In the genomic region with DNA sequence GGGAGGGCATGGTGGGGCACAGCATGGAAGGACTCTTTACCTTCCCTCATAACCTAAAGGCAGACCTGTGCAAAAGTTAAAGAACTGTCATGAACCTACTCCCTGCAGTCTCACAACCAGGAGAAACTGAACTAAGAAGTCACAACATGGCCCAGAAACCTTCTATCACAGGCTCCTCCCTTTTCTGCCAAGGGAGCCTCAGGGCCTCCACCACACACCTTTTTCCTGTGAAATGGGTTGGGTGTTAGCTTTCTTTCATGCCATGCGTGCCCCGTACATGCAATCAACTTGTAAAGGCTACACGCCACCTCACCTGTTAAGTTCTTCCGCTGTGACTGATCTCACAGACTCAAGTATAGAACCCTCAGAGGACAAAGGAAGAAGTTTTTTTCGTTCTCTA, we compare ENCODE assay signal across 18 mouse cellular contexts. TPM values are rescaled to one million over a fixed set of nuclear protein-coding genes. Genes with fewer than 3 reads are reported as not detected.
A peak's percentile ranks its signal among the peaks of the same experiment; 100 is the strongest.
DNase-seq lines count a peak whose midpoint lies in the region; ATAC-seq and TF ChIP-seq lines count a peak whose summit lies in the region.
"Had no signal": no experiment of that assay in that cellular context is flagged by ENCODE, and none has a peak within 500 bp of the region (broad histone marks: within the 10 kb centered on the region; RNA-seq: fewer than 3 reads in every experiment).

No protein-coding gene starts in this region.

- TF ChIP-seq CTCF in kidney, adult 2 months (conservative IDR thresholded peaks at IDR 0.05; ENCODE audit: insufficient read depth, insufficient read length, low read depth, low read length): no peak

- DNase-seq in kidney, adult 2 months: no peak
- DNase-seq in layer of hippocampus, adult 8-10 months (ENCODE audit: low spot score in 2 of 2): no peak
- DNase-seq: cerebellum, adult 11-12 months; forebrain, postnatal 0 days; gastrocnemius, postnatal 36 days; thymus, adult 18-20 months had no signal

- TF ChIP-seq POLR2A in kidney, adult 2 months (IDR thresholded peaks at IDR 0.05; ENCODE audit: low read depth, low read length): no peak

- no peak overlapping the region for H3K9ac ChIP-seq in kidney, embryonic 14.5 days (ENCODE audit: low read depth, low read length)
- H3K9ac ChIP-seq in liver, embryonic 15.5 days: peak overlapping the region; percentile 39; the same call in 1 of the 2 replicates
- H3K9ac ChIP-seq in forebrain, embryonic 16.5 days (replicated peaks; ENCODE audit: low read depth, low read length): no peak overlapping the region
- H3K9ac ChIP-seq: embryonic facial prominence, embryonic 15.5 days; forebrain, postnatal 0 days; hindbrain, embryonic 12.5 days; limb, embryonic 12.5 days; neural tube, embryonic 15.5 days had no signal

- H3K9me3 ChIP-seq in kidney, embryonic 14.5 days (ENCODE audit: control insufficient read depth, low read length): no peaks in the 10 kb centered on the region
- H3K9me3 ChIP-seq in liver, embryonic 15.5 days (replicated peaks): no peaks in the 10 kb centered on the region
- no peaks in the 10 kb centered on the region for H3K9me3 ChIP-seq in forebrain, embryonic 16.5 days (ENCODE audit: control insufficient read depth, low read length)
- H3K9me3 ChIP-seq: embryonic facial prominence, embryonic 15.5 days; hindbrain, embryonic 12.5 days; limb, embryonic 12.5 days; neural tube, embryonic 15.5 days had no signal

- no peaks in the 10 kb centered on the region for H3K27me3 ChIP-seq in kidney, adult 2 months (replicated peaks; ENCODE audit: control insufficient read depth, insufficient read depth, low read length)
- no peaks in the 10 kb centered on the region for H3K27me3 ChIP-seq in kidney, embryonic 14.5 days (ENCODE audit: control insufficient read depth, insufficient read depth, low read length)
- H3K27me3 ChIP-seq in liver, embryonic 15.5 days: no peaks in the 10 kb centered on the region
- no peaks in the 10 kb centered on the region for H3K27me3 ChIP-seq in forebrain, embryonic 16.5 days (replicated peaks; ENCODE audit: control insufficient read depth, insufficient read depth, low read length)
- H3K27me3 ChIP-seq: embryonic facial prominence, embryonic 15.5 days; hindbrain, embryonic 12.5 days; limb, embryonic 12.5 days; neural tube, embryonic 15.5 days; Patski had no signal

- no peak for ATAC-seq in kidney, embryonic 14.5 days (ENCODE audit: low FRiP score, low TSS enrichment)
- ATAC-seq in CD4-positive, CD25-positive, alpha-beta regulatory T cell, adult 4 months: peak; percentile 83
- ATAC-seq in activated CD4-positive, CD25-positive, alpha-beta regulatory T cell, adult 4 months: peak; percentile 74
- ATAC-seq in liver, embryonic 15.5 days (ENCODE audit: insufficient read depth): no peak
- no peak for ATAC-seq in forebrain, embryonic 16.5 days
- ATAC-seq: forebrain, postnatal 0 days; intestine, postnatal 0 days; Patski had no signal

- no peaks in the 10 kb centered on the region for H3K36me3 ChIP-seq in kidney, adult 2 months (ENCODE audit: control insufficient read depth, insufficient read depth, low read length)
- H3K36me3 ChIP-seq in kidney, embryonic 14.5 days (ENCODE audit: control insufficient read depth, insufficient read depth, low read length): peaks cover 6% of the 10 kb centered on the region; the same call in 1 of the 2 replicates
- H3K36me3 ChIP-seq in liver, embryonic 15.5 days (replicated peaks): peaks cover 43% of the 10 kb centered on the region
- no peaks in the 10 kb centered on the region for H3K36me3 ChIP-seq in forebrain, embryonic 16.5 days (ENCODE audit: control insufficient read depth, insufficient read depth)
- H3K36me3 ChIP-seq: embryonic facial prominence, embryonic 15.5 days; hindbrain, embryonic 12.5 days; neural tube, embryonic 15.5 days had no signal

- no peak overlapping the region for H3K4me3 ChIP-seq in kidney, adult 2 months (ENCODE audit: insufficient read depth, low read depth, low read length)
- H3K4me3 ChIP-seq in kidney, embryonic 14.5 days (ENCODE audit: low read length): no peak overlapping the region
- H3K4me3 ChIP-seq in liver, embryonic 15.5 days (replicated peaks): no peak overlapping the region
- no peak overlapping the region for H3K4me3 ChIP-seq in forebrain, embryonic 16.5 days (replicated peaks; ENCODE audit: low read length)
- H3K4me3 ChIP-seq: embryonic facial prominence, embryonic 15.5 days; hindbrain, embryonic 12.5 days; left cerebral cortex, adult 2 months; limb, embryonic 12.5 days; neural tube, embryonic 15.5 days had no signal

- H3K27ac ChIP-seq in kidney, adult 2 months (ENCODE audit: insufficient read depth, low read depth, low read length): 0 out of 2 replicates have a peak overlapping the region, but pooled peaks have one; percentile 2
- no peak overlapping the region for H3K27ac ChIP-seq in kidney, embryonic 14.5 days (ENCODE audit: low read depth, low read length)
- peak overlapping the region; percentile 58 for H3K27ac ChIP-seq in liver, embryonic 15.5 days (replicated peaks)
- H3K27ac ChIP-seq in forebrain, embryonic 16.5 days (ENCODE audit: low read length): no peak overlapping the region
- H3K27ac ChIP-seq: embryonic facial prominence, embryonic 15.5 days; hindbrain, embryonic 12.5 days; left cerebral cortex, adult 2 months; limb, embryonic 12.5 days; neural tube, embryonic 15.5 days had no signal

- H3K4me2 ChIP-seq in kidney, embryonic 14.5 days (replicated peaks; ENCODE audit: low read depth, low read length): no peak overlapping the region
- H3K4me2 ChIP-seq in liver, embryonic 15.5 days: peak overlapping the region; percentile 32; the same call in 1 of the 2 replicates
- H3K4me2 ChIP-seq in forebrain, embryonic 16.5 days (ENCODE audit: low read length): no peak overlapping the region
- H3K4me2 ChIP-seq: embryonic facial prominence, embryonic 15.5 days; hindbrain, embryonic 12.5 days; limb, embryonic 12.5 days; neural tube, embryonic 15.5 days had no signal

- WGBS in kidney, adult 2 months: 91% methylated on average over 5 of the region's 5 CpGs
- 85% methylated on average over 5 of the region's 5 CpGs for WGBS in kidney, embryonic 14.5 days
- WGBS in liver, embryonic 15.5 days (ENCODE audit: insufficient replicate concordance): 77% methylated on average over 5 of the region's 5 CpGs
- 86% methylated on average over 5 of the region's 5 CpGs for WGBS in forebrain, embryonic 16.5 days

- H3K4me1 ChIP-seq in kidney, adult 2 months (ENCODE audit: control insufficient read depth, insufficient read depth, low read length): peaks cover 48% of the 10 kb centered on the region
- peaks cover 26% of the 10 kb centered on the region for H3K4me1 ChIP-seq in kidney, embryonic 14.5 days (ENCODE audit: control insufficient read depth, insufficient read depth, low read length)
- H3K4me1 ChIP-seq in liver, embryonic 15.5 days (replicated peaks): peaks cover 78% of the 10 kb centered on the region
- H3K4me1 ChIP-seq in forebrain, embryonic 16.5 days (replicated peaks; ENCODE audit: control insufficient read depth, insufficient read depth, low read length): peaks cover 16% of the 10 kb centered on the region

RNA-seq across cellular contexts. Expression of gene Bcl2l1, which starts 28.4 kb away (rescaled TPM):
- polyA plus RNA-seq in kidney, adult 2 months (2012; rRNA removed): 126 and 129 TPM in 2 replicates
- polyA plus RNA-seq in kidney, embryonic 14.5 days (2014; fragmentation: Nextera tagmentation; extraction: Ambion mirVana): 66.9 and 96.1 TPM in 2 replicates
- polyA plus RNA-seq in CD4-positive, CD25-positive, alpha-beta regulatory T cell, adult 4 months (2017; shearing (Covaris generic)): 10 to 100 TPM; 55.5 to 75.0 TPM
- polyA plus RNA-seq in activated CD4-positive, CD25-positive, alpha-beta regulatory T cell, adult 4 months (2017; shearing (Covaris generic)): 10 to 100 TPM; 52.4 to 59.9 TPM
- polyA plus RNA-seq in liver, embryonic 15.5 days (2015; fragmentation: Nextera tagmentation; extraction: Ambion mirVana): 209 and 237 TPM in 2 replicates
- 176 and 188 TPM in 2 replicates for polyA plus RNA-seq in forebrain, embryonic 16.5 days (2015; fragmentation: Nextera tagmentation; extraction: Ambion mirVana)
- total RNA-seq in layer of hippocampus, adult 8-10 months (2022): 100 to 1,000 TPM; 124 to 140 (median 132) TPM

RNA-seq across cellular contexts. Expression of gene Tpx2, which starts 44.7 kb away (rescaled TPM):
- polyA plus RNA-seq in kidney, adult 2 months (2012; rRNA removed): 0.22 and 0.39 TPM in 2 replicates
- 107 and 124 TPM in 2 replicates for polyA plus RNA-seq in kidney, embryonic 14.5 days (2014; fragmentation: Nextera tagmentation; extraction: Ambion mirVana)
- polyA plus RNA-seq in CD4-positive, CD25-positive, alpha-beta regulatory T cell, adult 4 months (2017; shearing (Covaris generic)): 1 to 10 TPM; 4.0 to 9.7 TPM
- 10 to 100 TPM; 21.3 to 23.3 TPM for polyA plus RNA-seq in activated CD4-positive, CD25-positive, alpha-beta regulatory T cell, adult 4 months (2017; shearing (Covaris generic))
- 52.8 and 59.4 TPM in 2 replicates for polyA plus RNA-seq in liver, embryonic 15.5 days (2015; fragmentation: Nextera tagmentation; extraction: Ambion mirVana)
- 40.0 and 49.6 TPM in 2 replicates for polyA plus RNA-seq in forebrain, embryonic 16.5 days (2015; fragmentation: Nextera tagmentation; extraction: Ambion mirVana)
- 1 to 10 TPM; 1.2 to 2.3 (median 1.7) TPM for total RNA-seq in layer of hippocampus, adult 8-10 months (2022)

RNA-seq across cellular contexts. Expression of gene Cox4i2, which starts 49.1 kb away (rescaled TPM):
- polyA plus RNA-seq in kidney, adult 2 months (2012; rRNA removed): 2.9 and 3.1 TPM in 2 replicates
- polyA plus RNA-seq in kidney, embryonic 14.5 days (2014; fragmentation: Nextera tagmentation; extraction: Ambion mirVana): 12.1 and 18.8 TPM in 2 replicates
- polyA plus RNA-seq in CD4-positive, CD25-positive, alpha-beta regulatory T cell, adult 4 months (2017; shearing (Covaris generic)): under 1 TPM in 1 of 2 experiments, not detected in 1; 0.46 TPM
- not detected for polyA plus RNA-seq in activated CD4-positive, CD25-positive, alpha-beta regulatory T cell, adult 4 months (2017; shearing (Covaris generic))
- polyA plus RNA-seq in liver, embryonic 15.5 days (2015; fragmentation: Nextera tagmentation; extraction: Ambion mirVana): 1.0 and 1.1 TPM in 2 replicates
- 4.7 and 6.0 TPM in 2 replicates for polyA plus RNA-seq in forebrain, embryonic 16.5 days (2015; fragmentation: Nextera tagmentation; extraction: Ambion mirVana)
- 1 to 10 TPM in 3 of 4 experiments, under 1 TPM in 1; 0.92 to 2.4 (median 2.2) TPM for total RNA-seq in layer of hippocampus, adult 8-10 months (2022)

Comparison
In these comparisons a context has a peak if more than half of its experiments do, and no peak if none do; other contexts are left out.
1. H3K27ac ChIP-seq: peak in kidney, adult 2 months (single experiment) and liver, embryonic 15.5 days (single experiment); none in kidney, embryonic 14.5 days (single experiment) and forebrain, embryonic 16.5 days (single experiment).
2. ATAC-seq: peak in CD4-positive, CD25-positive, alpha-beta regulatory T cell, adult 4 months (single experiment) and activated CD4-positive, CD25-positive, alpha-beta regulatory T cell, adult 4 months (single experiment); none in kidney, embryonic 14.5 days (single experiment), liver, embryonic 15.5 days (single experiment) and forebrain, embryonic 16.5 days (single experiment).